Mouse (Mus musculus): ENCODE data around the gene Def6. TPM values are rescaled to one million over a fixed set of nuclear protein-coding genes. Genes with fewer than 3 reads are reported as not detected.

Gene Def6
- 3.3 and 8.9 TPM in 2 replicates for total RNA-seq (2021)
- long read RNA-seq, experiment 1, transcript Def6-201 (11 exons, 2,277 nt) = major isoform, 8 of 12 reads
- long read RNA-seq, experiment 1, partial matches to known transcripts = 3 of 12 reads
- long read RNA-seq, experiment 1, other reads (novel, unspliced or antisense) = 1 of 12 reads
- long read RNA-seq, experiment 2, partial matches to known transcripts = 1 of 5 reads
- long read RNA-seq, experiment 2, other reads (novel, unspliced or antisense) = 0 of 5 reads

GRCm38 (mm10) chr17:28207591-28208313 lies at the start of gene Def6:
Def6 (plus strand) TSS chr17:28207778.
- peak; percentile 83 for DNase-seq

- no peak for DNase-seq
Observed at GRCm38 (mm10) chr17:28160361-28160760, 47.2 kb upstream of the Def6 start.

GRCm38 (mm10) chr17:28161310-28161881 lies 46.2 kb upstream of the Def6 start:
- DNase-seq = no peak

GRCm38 (mm10) chr17:28163666-28164065 lies 43.9 kb upstream of the Def6 start:
- DNase-seq = peak; percentile 91

- peak; percentile 63 for DNase-seq
Observed at GRCm38 (mm10) chr17:28170460-28171305, 36.9 kb upstream of the Def6 start.

GRCm38 (mm10) chr17:28172690-28173089 lies 34.9 kb upstream of the Def6 start:
- DNase-seq = no peak

- DNase-seq = peak; percentile 95
Observed at GRCm38 (mm10) chr17:28176775-28177539, 30.6 kb upstream of the Def6 start, which contains the start of gene Zfp523. Zfp523 (plus strand) TSS chr17:28177129.

GRCm38 (mm10) chr17:28177540-28178046 lies 30.0 kb upstream of the Def6 start:
- DNase-seq = peak; percentile 76

- DNase-seq = no peak
Observed at GRCm38 (mm10) chr17:28180331-28180730, 27.2 kb upstream of the Def6 start.

GRCm38 (mm10) chr17:28180783-28181544 lies 26.6 kb upstream of the Def6 start:
- DNase-seq = no peak

- DNase-seq = no peak
Observed at GRCm38 (mm10) chr17:28184971-28185638, 22.5 kb upstream of the Def6 start.

GRCm38 (mm10) chr17:28188313-28188712 lies 19.3 kb upstream of the Def6 start:
- DNase-seq = no peak

- no peak for DNase-seq
Observed at GRCm38 (mm10) chr17:28192754-28193153, 14.8 kb upstream of the Def6 start.

- no peak for DNase-seq
Observed at GRCm38 (mm10) chr17:28193559-28193958, 14.0 kb upstream of the Def6 start.

GRCm38 (mm10) chr17:28195033-28195432 lies 12.5 kb upstream of the Def6 start:
- no peak for DNase-seq

GRCm38 (mm10) chr17:28197646-28198045 lies 9.9 kb upstream of the Def6 start:
- DNase-seq = peak; percentile 76

- DNase-seq = no peak
Observed at GRCm38 (mm10) chr17:28201982-28202381, 5.6 kb upstream of the Def6 start.

GRCm38 (mm10) chr17:28204052-28204720 lies 3.4 kb upstream of the Def6 start:
- DNase-seq = peak; percentile 66

- peak; percentile 53 for DNase-seq
Observed at GRCm38 (mm10) chr17:28205443-28205842, 2.1 kb upstream of the Def6 start.

Measured in adrenal gland, postnatal 14 days (tissue).